Mouse (Mus musculus): ENCODE results near the gene Klrb1f. TPM values are rescaled to one million over a fixed set of nuclear protein-coding genes. Genes with fewer than 3 reads are reported as not detected.
"Not testable (repeated sequence)": the region's sequence is repeated elsewhere in the genome, so short reads cannot be mapped to it uniquely, and the experiment has no call there.

Klrb1f gene
- polyA plus RNA-seq, 1 experiment from 2014 or later = 0.49 TPM

- no peaks in the 10 kb centered on the region for H3K27me3 ChIP-seq (replicated peaks)
- H3K27ac ChIP-seq = no peak overlapping the region
- no peaks in the 10 kb centered on the region for H3K9me3 ChIP-seq
- H3K4me1 ChIP-seq (replicated peaks) = peaks cover 3% of the 10 kb centered on the region
- no peak overlapping the region for H3K4me2 ChIP-seq (replicated peaks)
- no peaks in the 10 kb centered on the region for H3K36me3 ChIP-seq
- no peak overlapping the region for H3K4me3 ChIP-seq (replicated peaks)
- no peak for ATAC-seq
- WGBS = 84% methylated on average over 3 of the region's 3 CpGs
- H3K9ac ChIP-seq = no peak overlapping the region
These were observed 5.4 kb downstream of the Klrb1f start for GRCm38 (mm10) chr6:129051086-129051485.

- Histone ChIP-seq H3K36me3 (no peaks in the 10 kb centered on the region), H3K4me1 (replicated peaks) (peaks cover 3% of the 10 kb centered on the region), H3K9ac (no peak overlapping the region), H3K4me3 (replicated peaks) (no peak overlapping the region), H3K9me3 (no peaks in the 10 kb centered on the region), H3K27ac (no peak overlapping the region), H3K27me3 (replicated peaks) (no peaks in the 10 kb centered on the region), H3K4me2 (replicated peaks) (no peak overlapping the region)
- no peak for ATAC-seq
- WGBS = 82% methylated on average over 5 of the region's 5 CpGs
These were observed 6.0 kb downstream of the Klrb1f start for GRCm38 (mm10) chr6:129051731-129052130.

- Histone ChIP-seq H3K4me1 (replicated peaks) (no peaks in the 10 kb centered on the region), H3K27ac (no peak overlapping the region), H3K9me3 (no peaks in the 10 kb centered on the region), H3K4me3 (replicated peaks) (no peak overlapping the region), H3K9ac (no peak overlapping the region), H3K36me3 (no peaks in the 10 kb centered on the region), H3K4me2 (replicated peaks) (no peak overlapping the region), H3K27me3 (replicated peaks) (no peaks in the 10 kb centered on the region)
- no peak for ATAC-seq
- WGBS = 70% methylated on average over 3 of the region's 3 CpGs
These were observed 10.5 kb downstream of the Klrb1f start for GRCm38 (mm10) chr6:129056237-129056636.

GRCm38 (mm10) chr6:129058013-129058412, 12.3 kb downstream of the Klrb1f start:
- H3K4me1 ChIP-seq (replicated peaks) = no peaks in the 10 kb centered on the region
- H3K9me3 ChIP-seq = no peaks in the 10 kb centered on the region
- H3K4me2 ChIP-seq (replicated peaks) = no peak overlapping the region
- no peaks in the 10 kb centered on the region for H3K27me3 ChIP-seq (replicated peaks)
- ATAC-seq = no peak
- no peak overlapping the region for H3K4me3 ChIP-seq (replicated peaks)
- no peak overlapping the region for H3K9ac ChIP-seq
- H3K27ac ChIP-seq = no peak overlapping the region
- no peaks in the 10 kb centered on the region for H3K36me3 ChIP-seq

GRCm38 (mm10) chr6:129065407-129065806, 19.7 kb downstream of the Klrb1f start:
- no peak overlapping the region for H3K27ac ChIP-seq
- 70% methylated on average over 3 of the region's 3 CpGs for WGBS
- no peaks in the 10 kb centered on the region for H3K27me3 ChIP-seq (replicated peaks)
- ATAC-seq = no peak
- H3K4me2 ChIP-seq (replicated peaks) = no peak overlapping the region
- no peaks in the 10 kb centered on the region for H3K36me3 ChIP-seq
- H3K9me3 ChIP-seq = no peaks in the 10 kb centered on the region
- H3K4me3 ChIP-seq (replicated peaks) = no peak overlapping the region
- H3K4me1 ChIP-seq (replicated peaks) = no peaks in the 10 kb centered on the region
- no peak overlapping the region for H3K9ac ChIP-seq

DNA sequence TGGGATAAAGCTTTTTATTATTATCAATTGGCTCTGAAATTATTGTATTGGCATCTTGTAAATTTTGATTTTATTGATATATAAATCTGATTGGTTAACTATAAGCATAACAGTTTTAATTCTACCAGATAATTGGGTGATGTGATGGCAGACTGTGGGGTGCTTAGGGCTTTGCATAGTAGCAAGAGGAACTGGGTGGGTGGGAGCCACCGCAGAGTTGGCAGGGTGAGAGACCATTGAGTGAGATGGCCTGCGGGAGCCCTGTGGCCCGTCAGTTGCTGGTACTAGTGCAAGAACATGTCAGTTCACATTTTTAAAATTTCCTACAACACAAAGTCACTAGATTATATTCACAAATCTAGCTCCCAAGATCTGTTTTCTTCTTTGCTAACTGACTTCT, 20.2 kb downstream of the Klrb1f start:
- Histone ChIP-seq H3K9me3 (no peaks in the 10 kb centered on the region), H3K4me3 (replicated peaks) (no peak overlapping the region), H3K9ac (no peak overlapping the region), H3K36me3 (no peaks in the 10 kb centered on the region), H3K4me2 (replicated peaks) (no peak overlapping the region), H3K4me1 (replicated peaks) (no peaks in the 10 kb centered on the region), H3K27ac (no peak overlapping the region), H3K27me3 (replicated peaks) (no peaks in the 10 kb centered on the region)
- no peak for ATAC-seq
- WGBS = 92% methylated on average over 3 of the region's 3 CpGs

GRCm38 (mm10) chr6:129066530-129066929, 20.8 kb downstream of the Klrb1f start:
- no peak for ATAC-seq
- H3K4me3 ChIP-seq (replicated peaks) = no peak overlapping the region

DNA sequence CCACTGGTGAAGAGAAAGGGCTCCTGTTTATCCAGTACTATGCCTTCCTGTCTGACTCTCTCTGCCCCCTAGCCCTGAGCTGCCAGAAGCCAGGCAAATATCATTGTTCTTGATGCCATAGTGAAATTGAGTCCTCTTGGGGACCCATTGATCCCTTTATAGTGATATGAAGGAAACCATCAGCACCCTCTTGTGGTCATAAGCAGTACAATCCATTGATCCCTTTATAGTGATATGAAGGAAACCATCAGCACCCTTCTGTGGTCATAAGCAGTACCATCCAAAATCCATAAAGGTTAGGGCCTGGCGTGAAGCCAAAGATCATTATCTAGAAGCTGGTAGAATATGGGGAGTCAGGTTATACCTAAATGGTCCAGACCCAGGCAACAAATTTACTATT, 21.3 kb downstream of the Klrb1f start:
- no peak overlapping the region for H3K27ac ChIP-seq
- H3K4me1 ChIP-seq (replicated peaks) = no peaks in the 10 kb centered on the region
- ATAC-seq = peak; percentile 71
- H3K9me3 ChIP-seq = no peaks in the 10 kb centered on the region
- WGBS = 76% methylated on average over 1 of the region's 1 CpGs
- no peak overlapping the region for H3K4me3 ChIP-seq (replicated peaks)
- H3K9ac ChIP-seq = no peak overlapping the region
- no peaks in the 10 kb centered on the region for H3K27me3 ChIP-seq (replicated peaks)
- no peaks in the 10 kb centered on the region for H3K36me3 ChIP-seq
- H3K4me2 ChIP-seq (replicated peaks) = no peak overlapping the region

More at GRCm38 (mm10) chr6:129066530-129066929, 20.8 kb downstream of the Klrb1f start:
- no peak overlapping the region for H3K4me2 ChIP-seq (replicated peaks)
- H3K4me1 ChIP-seq (replicated peaks) = no peaks in the 10 kb centered on the region
- H3K36me3 ChIP-seq = no peaks in the 10 kb centered on the region
- H3K27ac ChIP-seq = no peak overlapping the region
- H3K27me3 ChIP-seq (replicated peaks) = no peaks in the 10 kb centered on the region
- H3K9ac ChIP-seq = no peak overlapping the region
- H3K9me3 ChIP-seq = no peaks in the 10 kb centered on the region

- H3K9ac ChIP-seq = no peak overlapping the region
- H3K9me3 ChIP-seq = no peaks in the 10 kb centered on the region
- no peak for ATAC-seq
- WGBS = 86% methylated on average over 6 of the region's 6 CpGs
- H3K4me1 ChIP-seq (replicated peaks) = no peaks in the 10 kb centered on the region
- no peak overlapping the region for H3K4me3 ChIP-seq (replicated peaks)
- H3K27me3 ChIP-seq (replicated peaks) = no peaks in the 10 kb centered on the region
- no peak overlapping the region for H3K27ac ChIP-seq
- H3K4me2 ChIP-seq (replicated peaks) = no peak overlapping the region
- H3K36me3 ChIP-seq = no peaks in the 10 kb centered on the region
These were observed 39.4 kb downstream of the Klrb1f start for GRCm38 (mm10) chr6:129085098-129085497.

GRCm38 (mm10) chr6:129086031-129086430, 40.3 kb downstream of the Klrb1f start:
- H3K9me3 ChIP-seq; H3K36me3 ChIP-seq; H3K4me2 ChIP-seq (replicated peaks); H3K27ac ChIP-seq; H3K4me3 ChIP-seq (replicated peaks); ATAC-seq; H3K4me1 ChIP-seq (replicated peaks); H3K9ac ChIP-seq; H3K27me3 ChIP-seq (replicated peaks): not testable (repeated sequence)
- WGBS = 82% methylated on average over 2 of the region's 2 CpGs

DNA sequence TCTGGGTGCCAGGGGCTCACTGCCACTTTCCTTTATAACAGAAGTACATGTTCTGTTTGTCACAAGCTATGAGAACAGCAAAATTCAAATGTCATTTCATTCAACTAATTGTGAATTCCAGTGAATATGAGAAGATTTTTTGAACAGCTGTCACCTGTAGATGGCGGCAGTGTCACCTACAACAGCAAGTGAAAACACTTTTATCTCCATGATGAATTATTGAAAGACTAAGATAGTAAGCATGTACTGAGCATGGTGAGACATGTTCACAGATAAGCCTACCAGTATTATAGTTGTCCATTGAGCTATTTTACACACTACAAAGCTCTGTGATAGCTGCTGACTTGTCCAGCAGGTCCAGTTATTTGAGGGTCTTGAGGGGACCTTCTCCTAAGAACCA, 42.5 kb downstream of the Klrb1f start:
- no peaks in the 10 kb centered on the region for H3K27me3 ChIP-seq (replicated peaks)
- no peak for ATAC-seq
- no peak overlapping the region for H3K27ac ChIP-seq
- no peak overlapping the region for H3K4me2 ChIP-seq (replicated peaks)
- no peaks in the 10 kb centered on the region for H3K9me3 ChIP-seq
- H3K4me1 ChIP-seq (replicated peaks) = no peaks in the 10 kb centered on the region
- H3K36me3 ChIP-seq = no peaks in the 10 kb centered on the region
- H3K4me3 ChIP-seq (replicated peaks) = no peak overlapping the region
- no peak overlapping the region for H3K9ac ChIP-seq
- 77% methylated on average over 1 of the region's 1 CpGs for WGBS

- H3K4me3 ChIP-seq (replicated peaks); H3K36me3 ChIP-seq; ATAC-seq; H3K27me3 ChIP-seq (replicated peaks); H3K9ac ChIP-seq; H3K9me3 ChIP-seq; H3K27ac ChIP-seq; H3K4me1 ChIP-seq (replicated peaks); H3K4me2 ChIP-seq (replicated peaks): not testable (repeated sequence)
- 97% methylated on average over 8 of the region's 8 CpGs for WGBS
These were observed 42.9 kb downstream of the Klrb1f start for GRCm38 (mm10) chr6:129088596-129088995.

DNA sequence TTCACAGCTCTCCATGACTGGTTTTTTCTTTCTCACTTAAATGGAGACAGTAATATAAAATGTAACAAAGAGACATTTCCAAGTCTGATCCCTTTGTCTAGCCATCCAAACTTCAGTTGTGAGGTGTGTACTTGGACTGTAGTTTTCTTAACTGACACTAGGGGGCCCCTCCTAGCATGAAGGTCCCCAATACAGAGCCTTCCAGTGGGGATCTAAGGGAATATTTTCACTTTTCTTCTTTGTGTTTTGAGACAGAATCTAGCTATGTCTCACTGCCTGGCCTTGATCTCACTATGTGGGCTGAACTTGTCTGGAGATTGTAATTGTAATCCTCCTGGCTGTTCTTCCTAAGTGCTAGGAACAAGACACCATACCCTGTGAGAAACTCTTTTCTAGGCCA, 49.5 kb downstream of the Klrb1f start:
- no peak overlapping the region for H3K9ac ChIP-seq

DNA sequence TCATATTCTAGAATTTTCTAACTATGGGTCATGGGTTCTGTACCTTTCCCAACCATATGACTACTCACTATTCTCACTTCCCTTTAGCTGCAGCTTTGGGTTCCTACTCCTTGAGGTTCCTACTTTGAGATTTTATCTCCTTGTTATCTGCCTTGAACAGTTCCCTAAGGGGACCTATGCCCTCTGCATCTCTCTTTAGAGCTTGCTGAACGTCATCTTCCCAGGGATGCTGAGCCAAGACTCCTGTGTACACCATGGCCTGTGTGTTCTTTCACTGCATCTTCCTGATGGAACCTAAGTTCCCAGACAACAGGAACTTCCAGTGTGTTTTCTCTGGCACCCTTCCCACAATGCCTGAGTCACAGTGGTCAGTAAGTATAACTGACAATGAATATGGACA, 52.2 kb downstream of the Klrb1f start:
- Histone ChIP-seq H3K9me3 (no peaks in the 10 kb centered on the region), H3K27ac (no peak overlapping the region), H3K9ac (no peak overlapping the region), H3K4me3 (replicated peaks) (no peak overlapping the region), H3K27me3 (replicated peaks) (no peaks in the 10 kb centered on the region), H3K36me3 (no peaks in the 10 kb centered on the region), H3K4me2 (replicated peaks) (no peak overlapping the region), H3K4me1 (replicated peaks) (0 out of 2 replicates have a peak, but pooled peaks cover 3% of the 10 kb centered on the region)
- no peak for ATAC-seq
- WGBS = 37% methylated on average over 1 of the region's 1 CpGs

More for the DNA sequence above, 49.5 kb downstream of the Klrb1f start:
- Histone ChIP-seq H3K4me2 (replicated peaks) (no peak overlapping the region), H3K27ac (no peak overlapping the region), H3K4me3 (replicated peaks) (no peak overlapping the region), H3K36me3 (no peaks in the 10 kb centered on the region), H3K4me1 (replicated peaks) (0 out of 2 replicates have a peak, but pooled peaks cover 3% of the 10 kb centered on the region), H3K9me3 (no peaks in the 10 kb centered on the region), H3K27me3 (replicated peaks) (no peaks in the 10 kb centered on the region)
- peak; percentile 57; the same call in 1 of the 2 replicates for ATAC-seq

All from intestine, embryonic 15.5 days (tissue).